Mouse (Mus musculus) gastrocnemius, adult 18-20 months (tissue): ENCODE results near the gene Faf1. TPM values are rescaled to one million over a fixed set of nuclear protein-coding genes. Genes with fewer than 3 reads are reported as not detected.

Experiments
- DNase-seq: peaks from one replicate; pipeline ENCODE4 v3.0.0; 2021; ENCODE audit warnings: low spot score
- total RNA-seq, 2 experiments: library from RNA; stranded (reverse); gene quantifications; 2 replicates each; pipeline ENCODE4 v1.2.3; 2021

Gene Faf1
- total RNA-seq, 2 experiments from 2014 or later: 39.8 to 41.3 TPM

DNA sequence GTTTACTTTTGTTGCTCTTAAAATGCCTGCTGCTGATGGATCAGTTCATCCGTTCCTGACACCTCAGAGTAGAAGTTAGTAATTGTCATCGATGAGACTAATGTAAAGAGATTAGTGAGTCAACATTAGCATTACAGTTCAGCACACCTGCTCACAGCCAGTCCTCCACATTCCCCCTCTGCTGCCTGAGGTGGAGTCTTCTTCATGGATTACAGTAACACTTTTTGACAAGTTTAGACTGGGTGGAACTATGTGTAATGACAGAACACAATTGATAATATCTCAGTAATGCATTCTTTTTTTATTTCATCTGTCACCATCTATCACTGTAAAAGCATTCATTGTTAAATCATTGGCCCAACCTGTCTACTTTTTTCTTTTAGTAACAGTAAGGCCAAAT, 224.7 kb downstream of the Faf1 start:
- DNase-seq: no peak

DNA sequence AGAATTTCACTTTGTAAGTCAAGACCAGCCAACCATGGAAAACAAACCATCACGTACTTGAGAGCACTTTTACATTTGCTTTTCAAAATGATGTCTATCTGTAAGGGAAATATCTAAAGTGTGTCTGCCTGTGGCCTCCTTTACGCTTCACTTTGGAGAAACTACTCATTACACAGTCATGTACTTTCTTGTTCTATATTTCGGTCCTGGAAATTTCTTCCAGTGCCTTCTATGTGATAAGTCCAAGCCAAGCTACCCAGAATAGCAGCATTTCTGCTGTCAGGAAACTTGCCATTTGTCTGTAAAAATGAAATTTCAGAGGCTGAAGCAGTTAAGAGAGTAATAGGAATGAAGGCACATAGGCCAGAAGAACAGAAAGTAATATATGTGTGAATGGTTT, 228.1 kb downstream of the Faf1 start:
- DNase-seq: no peak

DNA sequence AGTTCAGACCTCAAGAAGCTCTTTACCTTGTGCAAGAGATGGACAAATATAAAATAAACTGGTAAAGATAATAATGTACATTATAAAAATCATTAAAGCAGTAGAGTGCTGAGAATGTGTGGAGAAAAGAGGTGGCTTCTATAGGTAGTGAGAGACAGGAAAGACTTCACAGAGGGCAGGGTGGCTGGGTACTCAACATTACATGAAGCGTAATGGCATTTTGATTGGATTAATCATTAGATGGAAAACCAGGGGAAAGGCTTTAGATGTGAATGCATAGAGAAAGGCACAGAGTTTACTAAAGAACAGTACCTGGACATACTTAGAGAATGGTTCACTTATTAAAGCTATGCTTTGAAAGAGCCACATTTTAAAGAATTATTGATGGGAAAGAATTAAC, 252.7 kb downstream of the Faf1 start:
- DNase-seq: no peak

DNA sequence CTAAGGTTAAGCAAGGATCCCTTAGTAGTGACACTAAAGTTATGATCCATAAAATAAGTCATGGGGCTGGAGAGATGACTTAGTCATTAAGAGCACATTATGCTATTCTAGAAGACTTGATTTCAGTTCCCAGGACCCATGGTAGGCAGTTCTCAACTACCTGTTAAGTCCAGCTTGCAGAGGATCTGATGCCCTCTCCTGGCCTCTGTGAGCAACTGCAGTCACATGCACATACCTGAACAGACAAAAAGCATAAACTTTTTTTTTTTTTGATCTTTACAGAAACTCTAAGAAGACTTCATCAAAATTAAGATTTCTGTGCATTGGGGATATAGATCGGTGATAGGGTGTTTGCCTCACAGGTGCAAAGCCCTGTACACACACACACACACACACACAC, 254.1 kb downstream of the Faf1 start:
- no peak for DNase-seq

DNA sequence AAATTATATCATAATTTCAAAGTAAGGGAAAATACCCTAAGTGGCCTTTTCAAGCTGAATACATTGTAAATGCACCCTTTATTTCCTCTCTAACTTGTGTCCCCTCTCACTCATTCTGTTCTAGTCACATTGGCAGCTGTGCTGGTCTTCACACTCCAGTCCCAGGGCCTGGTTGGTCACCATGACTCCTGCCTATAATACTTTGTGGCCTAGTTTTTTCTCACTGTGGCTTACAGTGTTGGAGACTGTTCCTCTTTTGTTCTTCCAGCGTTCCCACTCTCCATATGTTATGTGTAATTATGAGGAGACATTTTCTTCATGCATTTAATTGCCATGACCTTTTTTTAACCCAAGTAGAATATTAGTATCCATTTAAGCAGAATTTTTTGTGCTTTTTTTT, 254.5 kb downstream of the Faf1 start:
- no peak for DNase-seq

DNA sequence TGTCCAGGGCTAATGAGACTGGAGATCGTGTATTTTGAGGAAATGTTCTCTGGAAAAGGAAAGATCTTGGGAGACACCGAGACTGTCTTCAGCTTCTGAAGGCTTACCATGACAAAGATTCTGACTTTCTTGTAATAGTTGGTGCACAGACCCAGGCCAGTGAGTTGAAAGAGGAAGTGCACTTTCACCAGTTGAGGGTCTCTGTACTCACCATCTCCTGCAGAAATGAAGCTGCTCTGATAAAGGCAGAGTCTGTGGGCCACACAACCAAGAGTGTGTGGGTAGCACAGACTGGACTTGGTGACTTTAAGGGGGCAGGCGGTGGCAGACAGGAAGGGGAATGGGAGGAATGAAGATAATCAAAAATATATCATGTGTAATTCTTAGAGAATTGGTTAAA, 260.2 kb downstream of the Faf1 start:
- no peak for DNase-seq

DNA sequence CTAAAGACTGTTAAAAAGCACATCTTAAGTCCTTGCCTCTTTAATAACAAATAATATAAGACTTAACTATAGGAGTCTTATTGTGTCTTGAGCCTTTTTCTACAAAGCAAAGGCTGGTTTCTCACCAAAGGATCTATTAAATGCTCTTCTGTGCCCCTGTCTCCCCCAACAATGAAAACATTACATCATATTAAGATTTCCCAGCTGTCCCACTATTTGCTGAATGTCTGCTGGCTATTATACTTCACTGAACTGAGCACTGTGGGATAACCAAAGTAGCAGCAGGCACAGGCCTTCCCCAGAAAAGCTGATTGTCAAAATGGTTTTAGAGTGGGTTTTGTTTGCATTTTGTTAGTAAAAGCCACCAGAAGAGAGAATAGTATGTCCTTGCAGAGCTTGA, 262.9 kb downstream of the Faf1 start:
- no peak for DNase-seq

DNA sequence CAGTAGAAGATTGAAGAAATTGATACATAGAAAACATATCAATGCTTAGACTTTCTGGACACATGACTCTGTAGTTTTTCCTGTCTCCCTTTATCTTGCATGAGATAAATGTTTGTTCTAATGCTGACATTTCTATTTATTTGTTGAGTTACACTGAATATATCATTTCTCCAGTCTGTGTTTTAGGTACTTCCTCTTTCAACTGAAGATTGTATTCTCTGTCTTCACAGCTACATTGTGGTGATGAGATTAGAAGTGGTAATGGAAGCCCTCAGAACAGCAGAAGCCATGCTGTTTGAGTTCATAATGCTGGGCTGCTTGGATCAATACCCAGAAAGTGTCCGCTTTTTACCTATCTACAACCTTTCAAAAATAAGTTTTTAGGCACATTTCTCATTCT, 269.2 kb downstream of the Faf1 start:
- no peak for DNase-seq

DNA sequence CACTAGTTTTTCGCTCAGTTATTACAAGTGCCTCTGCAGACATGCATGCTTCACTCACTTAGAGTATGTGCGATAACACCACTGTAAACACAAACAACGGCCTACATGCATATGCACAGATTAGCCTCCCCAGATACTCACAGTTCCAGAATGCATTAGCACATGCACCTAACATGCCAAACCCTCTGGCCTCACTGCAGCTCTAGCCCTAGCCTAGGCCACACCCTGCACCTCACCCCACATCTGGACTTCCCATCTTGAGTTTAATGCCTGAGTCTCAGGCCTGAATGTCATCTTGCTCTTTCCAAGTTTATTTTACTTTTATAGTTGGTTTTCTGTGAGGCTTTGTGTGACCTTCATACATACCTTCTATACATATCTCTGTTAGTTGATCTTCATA, 272.9 kb downstream of the Faf1 start:
- no peak for DNase-seq

DNA sequence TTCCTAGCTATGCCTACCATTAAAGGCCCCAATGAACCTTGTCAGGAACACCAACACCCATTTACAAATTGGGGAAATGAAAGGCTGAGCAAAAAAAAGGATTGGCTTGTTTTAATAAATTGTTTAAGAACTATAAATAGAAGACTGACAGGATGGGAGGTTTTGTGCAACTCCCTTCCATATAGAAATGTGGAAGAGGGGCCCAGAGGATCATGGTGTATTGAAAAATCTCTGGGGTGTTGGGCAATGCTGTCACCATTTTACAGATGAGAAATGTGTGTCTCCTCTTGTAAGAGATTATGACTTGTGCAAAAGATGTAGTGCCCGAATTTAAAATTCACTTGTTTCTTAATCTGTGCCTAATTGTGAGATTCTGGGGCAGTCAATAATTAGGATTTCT, 277.1 kb downstream of the Faf1 start:
- no peak for DNase-seq

DNA sequence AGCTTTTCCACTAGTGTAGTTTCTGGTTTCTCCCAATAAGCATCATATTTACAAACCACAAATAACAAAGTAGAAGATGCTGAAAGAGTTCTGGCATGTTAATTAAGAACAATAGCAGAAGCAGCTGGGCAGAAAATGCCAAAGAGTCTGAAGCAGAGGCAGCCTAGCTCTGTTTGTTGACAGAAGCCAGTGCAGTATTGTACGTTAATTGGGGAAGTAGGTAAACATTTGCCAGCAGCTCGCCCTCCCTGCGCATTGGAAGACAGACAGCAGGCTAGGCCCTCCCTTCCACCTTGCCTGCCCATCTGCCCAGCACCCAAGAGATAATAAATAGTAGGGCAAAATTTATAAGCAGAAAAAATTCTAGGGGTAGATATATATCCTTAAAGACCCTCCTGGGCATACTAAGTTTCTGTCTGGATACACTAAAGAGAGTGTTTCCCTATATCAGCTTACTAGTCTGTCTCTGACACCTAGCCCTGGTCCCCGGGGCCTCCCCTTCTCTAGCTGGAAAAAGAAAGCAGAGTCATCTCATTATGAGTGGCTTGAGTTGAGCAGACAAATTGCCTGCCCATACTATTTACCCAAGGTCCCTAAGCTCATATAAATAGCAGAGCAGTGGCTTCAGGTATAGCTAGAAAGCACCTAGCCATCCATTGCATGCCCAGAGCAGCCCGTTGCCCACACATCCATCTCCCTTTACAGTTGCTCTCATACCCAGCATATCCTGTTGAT, 284.0 kb downstream of the Faf1 start:
- no peak for DNase-seq

DNA sequence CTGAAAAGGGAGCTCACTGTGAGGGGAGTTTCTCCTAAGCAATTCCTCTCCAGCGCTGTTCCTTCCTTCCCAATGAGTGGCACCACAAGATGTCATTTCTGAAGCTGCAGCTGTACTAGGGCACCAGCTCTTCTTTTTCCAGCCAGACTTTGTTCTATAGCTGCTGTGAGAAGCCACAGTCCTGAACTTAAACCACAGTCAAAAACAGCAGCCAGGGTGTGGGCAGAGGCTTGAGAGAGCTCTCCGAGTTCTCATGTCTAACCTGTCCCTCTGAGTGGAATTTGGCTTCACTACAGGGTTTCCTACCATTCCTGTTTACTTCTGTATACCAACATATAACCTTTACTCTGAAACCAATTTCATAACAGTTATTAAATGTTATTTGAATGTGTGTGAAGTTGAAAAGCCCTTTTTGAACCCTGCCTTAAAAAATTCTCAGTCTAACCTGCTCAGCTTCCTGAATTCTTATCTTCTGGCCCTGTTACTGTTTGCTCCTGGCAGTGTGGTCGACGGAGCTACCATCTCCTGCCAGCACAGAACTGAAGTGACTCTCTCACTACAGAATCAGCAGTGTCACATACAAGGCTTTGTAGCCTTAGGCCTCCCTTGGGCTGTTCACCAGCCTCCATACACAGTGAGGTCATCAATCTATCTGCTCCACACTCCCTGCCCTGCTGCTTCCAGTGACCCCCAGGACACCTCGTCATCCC, 287.3 kb downstream of the Faf1 start:
- no peak for DNase-seq

DNA sequence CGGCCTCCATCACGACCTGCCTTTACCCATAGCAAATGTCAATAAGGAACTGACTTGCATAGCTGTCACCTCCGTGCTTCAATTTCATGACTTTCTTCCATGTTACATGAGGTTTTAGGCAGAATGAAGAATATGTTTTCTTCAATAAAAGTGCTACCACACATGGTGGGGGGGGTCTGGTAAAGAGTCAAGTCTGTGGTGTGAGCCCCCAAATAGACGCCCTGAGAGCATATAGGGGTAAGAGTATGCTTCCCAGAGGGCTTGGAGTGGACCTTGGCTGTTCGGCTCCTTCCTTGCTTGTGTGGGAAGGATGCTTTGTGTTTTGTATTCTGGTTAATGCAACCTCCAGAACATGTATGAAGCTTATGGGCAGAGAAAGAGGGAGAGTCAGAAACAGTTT, 293.2 kb downstream of the Faf1 start:
- DNase-seq: no peak

DNA sequence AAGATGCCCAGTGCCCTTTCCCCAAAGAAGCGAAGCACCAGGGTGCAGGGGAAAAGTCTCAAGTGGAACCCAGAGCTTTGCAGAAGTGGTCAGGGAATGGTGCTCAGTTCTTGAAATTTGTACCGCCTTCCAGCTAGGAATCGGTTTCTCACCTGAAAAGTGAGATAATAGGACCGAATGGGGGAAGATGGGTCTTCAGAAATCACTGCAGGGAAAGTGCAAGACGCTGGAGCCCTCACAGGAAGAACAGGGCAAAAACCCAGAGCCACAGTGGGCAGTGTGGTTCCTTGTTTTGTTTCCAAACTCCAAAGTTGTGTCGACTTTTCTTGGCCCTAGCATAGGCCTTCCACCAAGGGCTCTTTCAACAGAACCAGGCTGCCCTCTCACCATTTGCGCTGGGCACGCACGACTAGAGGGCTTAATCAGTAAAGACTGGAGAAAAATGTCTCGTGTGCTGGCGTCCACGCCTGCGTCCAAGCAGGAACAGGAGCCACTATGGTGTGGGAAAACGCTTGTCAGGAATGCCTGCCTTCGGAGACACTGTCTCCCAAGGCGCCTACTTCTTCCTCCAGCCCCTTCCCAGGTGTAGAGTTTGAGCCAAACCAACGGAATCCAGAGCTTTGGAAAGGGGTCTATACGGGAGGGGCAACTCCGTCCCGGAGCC, 297.7 kb downstream of the Faf1 start:
- no peak for DNase-seq

DNA sequence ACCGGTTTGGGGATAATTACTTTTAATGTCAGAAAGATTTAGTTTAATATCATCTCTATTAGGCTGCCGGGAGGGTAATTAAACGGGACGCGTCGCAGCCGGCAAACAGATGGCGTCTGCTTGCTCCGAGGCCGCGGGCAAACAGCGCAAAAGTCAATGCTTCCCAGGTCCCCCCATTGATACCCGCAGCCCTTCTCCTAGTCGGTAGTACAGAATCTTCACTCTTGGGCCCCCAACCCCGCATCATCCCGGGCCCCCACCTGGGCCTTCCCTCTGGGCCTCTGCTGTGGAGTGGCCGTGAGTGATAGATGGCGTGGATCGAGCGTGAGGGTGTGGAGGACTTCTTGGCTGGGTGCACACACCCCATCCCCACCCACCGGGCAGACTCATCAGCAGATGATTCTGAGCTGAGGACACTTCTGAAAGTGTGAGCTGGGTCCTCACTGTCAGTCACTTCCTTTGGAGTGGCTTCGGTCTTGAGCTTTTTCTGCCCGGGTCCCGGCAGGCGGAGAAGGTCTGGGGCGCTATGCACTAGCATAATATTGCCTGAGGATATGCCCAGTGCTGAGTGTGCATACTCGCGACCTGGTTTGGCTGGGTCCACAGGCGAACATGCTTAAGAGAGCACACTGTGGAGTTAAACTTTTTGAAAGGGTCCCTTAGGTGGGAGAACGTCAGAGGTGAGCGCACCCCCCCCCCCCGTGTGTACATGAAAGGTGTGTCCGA, 298.4 kb downstream of the Faf1 start:
- DNase-seq: no peak

DNA sequence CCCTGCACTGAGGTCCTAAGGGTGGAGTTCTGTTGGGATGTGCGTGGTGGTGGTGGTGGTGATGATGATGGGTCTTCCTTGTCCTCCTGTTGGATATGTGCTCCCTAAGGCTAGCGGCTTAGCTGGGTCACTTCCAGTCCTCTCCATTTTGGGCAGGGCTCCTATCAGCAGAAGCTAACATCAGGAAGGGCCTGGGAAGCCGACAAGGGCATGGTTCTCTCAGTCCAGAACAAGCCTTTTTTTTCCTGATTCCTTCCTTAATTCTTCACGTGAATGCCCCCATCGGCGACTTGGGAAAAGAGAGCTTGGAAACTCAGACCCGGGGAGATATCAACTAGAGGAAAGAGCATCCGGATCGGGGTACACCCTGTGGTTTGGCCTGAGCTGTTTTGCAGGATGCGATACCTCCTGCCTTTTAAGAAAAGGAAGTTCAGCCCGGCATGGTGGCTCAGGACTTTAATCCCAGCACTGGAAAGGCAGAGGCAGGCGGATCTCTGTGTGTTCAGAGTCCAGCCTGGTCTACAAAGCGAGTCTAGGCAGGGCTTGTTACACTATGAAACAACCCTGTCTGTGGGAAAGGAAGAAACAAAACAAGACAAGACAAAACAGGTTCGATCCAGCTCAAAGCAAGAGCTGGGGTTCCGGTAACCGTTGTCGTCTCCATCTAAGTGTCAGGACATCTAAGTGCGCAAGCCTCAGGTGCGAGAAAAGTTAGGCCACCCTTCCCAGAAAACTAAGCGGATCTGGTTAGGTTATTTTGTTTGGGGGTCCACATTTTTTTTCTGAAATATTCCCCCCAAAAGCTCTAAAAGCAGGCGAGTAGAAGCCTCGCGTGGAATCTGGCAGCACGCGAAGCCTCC, 299.2 kb downstream of the Faf1 start:
- no peak for DNase-seq

DNA sequence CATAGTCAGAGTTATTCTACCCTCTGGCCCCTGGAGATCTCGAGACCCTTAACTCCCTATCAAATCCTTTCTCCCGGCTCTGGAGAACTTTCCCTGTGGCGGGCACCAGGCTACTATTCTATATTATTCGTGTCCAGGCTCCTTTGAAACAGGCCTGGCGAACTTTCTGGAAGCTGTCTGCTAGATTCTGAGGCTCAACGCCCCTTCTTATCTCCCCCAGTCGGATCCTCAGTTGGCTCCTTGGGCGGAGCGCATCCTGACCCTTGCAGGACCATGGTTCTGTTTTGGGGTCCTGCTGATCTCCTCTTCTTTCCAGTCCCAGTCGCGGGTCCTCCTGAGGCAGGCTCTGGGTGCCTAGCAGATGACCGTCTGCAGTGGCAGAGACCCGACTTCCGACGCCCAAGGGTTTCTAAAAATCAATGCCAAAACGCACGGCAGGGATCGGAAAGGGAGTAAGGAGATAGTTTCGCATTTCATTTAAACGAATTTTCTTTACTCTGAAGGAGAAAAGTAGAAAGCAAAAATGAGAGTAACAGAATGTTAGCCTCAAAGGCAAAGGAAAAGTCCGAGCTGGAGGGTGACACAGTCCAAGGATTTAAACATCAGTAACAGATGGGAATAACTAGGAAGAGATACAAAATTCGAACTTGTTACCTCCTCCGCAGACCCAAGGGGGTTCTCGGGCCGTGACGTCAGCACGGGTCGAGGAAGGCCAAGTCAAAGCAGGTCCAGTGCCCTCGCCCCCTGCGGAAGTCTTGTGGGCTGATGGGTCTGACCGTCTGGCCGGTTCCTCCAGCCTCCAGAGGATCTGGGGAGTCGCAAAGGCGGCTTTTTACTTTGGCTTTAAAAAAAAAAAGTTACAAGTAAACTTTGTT, 300.1 kb downstream of the Faf1 start:
- DNase-seq: no peak

DNA sequence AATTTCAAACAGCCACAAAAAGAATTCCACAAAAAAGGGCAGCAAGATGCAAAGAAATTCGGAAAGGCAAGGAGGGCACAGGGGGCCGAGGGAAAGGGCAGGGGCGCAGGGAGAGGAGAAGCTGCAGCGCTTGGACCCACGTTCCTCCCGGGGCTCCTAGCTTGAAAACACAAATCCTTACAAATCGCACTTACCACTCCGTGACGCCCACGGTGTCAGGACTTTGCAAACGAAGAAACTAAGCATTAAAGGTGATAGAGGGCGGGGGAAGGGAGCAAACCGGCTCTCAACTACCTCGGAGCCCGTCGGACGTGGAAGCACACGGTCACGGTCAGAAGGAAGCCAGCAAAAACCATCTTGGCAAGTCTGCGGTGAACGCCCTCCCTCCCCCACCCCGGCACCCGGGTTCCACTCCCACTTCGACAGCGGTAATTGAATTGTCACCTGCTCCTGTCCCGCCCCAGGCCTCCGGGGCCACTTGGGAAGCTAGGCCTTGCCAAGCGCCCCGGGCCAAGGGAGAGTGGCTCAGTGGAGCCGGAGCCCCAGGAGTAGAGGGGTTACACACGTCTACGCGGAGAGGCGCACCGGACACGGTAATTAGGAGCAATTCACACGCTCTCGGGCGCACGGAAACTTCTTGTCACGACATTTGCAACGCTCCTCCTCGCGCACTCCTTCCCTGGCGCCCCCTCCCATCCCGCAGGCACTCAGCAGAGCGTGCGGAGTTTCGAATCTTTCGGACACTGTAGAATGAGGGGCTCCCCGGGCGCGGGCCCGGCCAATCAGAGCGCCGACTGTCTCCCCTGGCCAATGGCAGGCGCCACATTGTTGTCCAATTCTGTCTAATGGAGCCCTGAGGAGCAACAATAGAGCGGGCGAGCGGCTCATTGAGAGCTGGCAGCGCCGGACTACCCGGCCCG, 301.0 kb downstream of the Faf1 start, which contains the start of gene Dmrta2:
Gene Dmrta2, plus strand, starts transcription at position 906 of the 920 bp plus-strand sequence.
- no peak for DNase-seq
